Mouse (Mus musculus): ENCODE results near the gene Ppp2r3a. TPM values are rescaled to one million over a fixed set of nuclear protein-coding genes. Genes with fewer than 3 reads are reported as not detected.

The Ppp2r3a gene
- polyA plus RNA-seq, 1 experiment from 2014 or later: 20.2 TPM

DNA sequence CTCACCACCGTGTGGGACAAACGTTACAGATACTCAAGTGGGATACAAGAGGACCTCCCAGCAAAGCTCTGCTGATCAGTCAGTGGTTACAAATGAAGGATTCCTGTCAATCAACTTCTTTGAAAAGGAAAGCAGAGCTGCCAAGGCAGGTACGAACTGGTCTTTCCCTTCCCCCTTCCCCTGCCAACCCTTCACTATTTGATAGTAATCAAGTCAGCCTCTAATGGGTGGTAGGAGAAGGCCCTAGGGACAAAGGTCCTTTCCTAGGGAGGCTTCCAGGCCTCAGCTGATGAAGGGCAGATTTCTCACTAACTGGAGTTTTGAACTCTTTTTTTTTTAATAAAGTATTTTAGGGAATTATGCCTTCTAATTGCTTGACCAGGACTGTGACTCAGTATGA lies 11.2 kb upstream of the Ppp2r3a start:
- no peaks in the 10 kb centered on the region for H3K9me3 ChIP-seq (ENCODE audit: control insufficient read depth, low read depth, low read length)
- no peak overlapping the region for H3K4me2 ChIP-seq (replicated peaks; ENCODE audit: low read depth, low read length)
- H3K9ac ChIP-seq (replicated peaks; ENCODE audit: low read depth, low read length): no peak overlapping the region
- H3K4me3 ChIP-seq (ENCODE audit: low read depth, low read length): no peak overlapping the region
- H3K27me3 ChIP-seq (ENCODE audit: control insufficient read depth, insufficient read depth, low read length): no peaks in the 10 kb centered on the region
- 0 out of 2 replicates have a peak, but pooled peaks cover 7% of the 10 kb centered on the region for H3K4me1 ChIP-seq (ENCODE audit: control insufficient read depth, insufficient read depth, low read length)
- ATAC-seq (ENCODE audit: insufficient number of reproducible peaks, insufficient read depth, low FRiP score, low read depth): no peak
- no peaks in the 10 kb centered on the region for H3K36me3 ChIP-seq (ENCODE audit: control insufficient read depth, insufficient read depth, low read length)
- WGBS: 84% methylated on average over 3 of the region's 3 CpGs
- no peak overlapping the region for H3K27ac ChIP-seq (ENCODE audit: low read length)

DNA sequence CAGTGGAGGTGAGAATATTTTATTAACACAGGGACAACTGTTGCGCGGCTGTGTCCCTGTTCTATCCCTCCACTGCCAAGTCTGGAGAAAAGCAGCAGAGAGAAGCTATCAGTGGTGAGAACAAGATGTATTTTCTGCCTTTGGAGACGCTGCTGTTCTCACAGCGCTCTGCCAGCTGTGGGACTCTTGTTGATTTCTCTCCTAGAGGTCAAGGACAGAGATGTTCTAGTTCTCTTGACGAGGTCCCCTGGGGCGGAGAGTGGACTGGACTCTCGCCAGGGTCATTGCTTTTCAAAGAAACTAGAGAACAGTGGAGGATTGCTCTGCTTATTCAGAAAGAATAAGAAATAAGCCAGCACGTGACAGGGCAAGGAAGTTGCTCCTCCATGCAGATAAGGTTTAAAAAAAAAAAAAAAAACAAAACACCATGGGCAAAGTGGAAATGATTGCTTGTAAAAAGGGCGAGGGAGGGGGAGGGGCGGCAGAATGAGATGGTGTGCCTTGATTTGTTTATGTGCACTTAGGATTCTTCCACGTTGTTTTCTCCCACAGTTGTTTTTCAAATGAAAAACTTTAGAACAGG lies 10.5 kb upstream of the Ppp2r3a start:
- no peak for ATAC-seq (ENCODE audit: insufficient number of reproducible peaks, insufficient read depth, low FRiP score, low read depth)
- Histone ChIP-seq H3K4me1 (ENCODE audit: control insufficient read depth, insufficient read depth, low read length) (0 out of 2 replicates have a peak, but pooled peaks cover 7% of the 10 kb centered on the region), H3K4me2 (replicated peaks; ENCODE audit: low read depth, low read length) (no peak overlapping the region), H3K27me3 (ENCODE audit: control insufficient read depth, insufficient read depth, low read length) (no peaks in the 10 kb centered on the region), H3K36me3 (ENCODE audit: control insufficient read depth, insufficient read depth, low read length) (no peaks in the 10 kb centered on the region), H3K27ac (ENCODE audit: low read length) (no peak overlapping the region), H3K9ac (replicated peaks; ENCODE audit: low read depth, low read length) (no peak overlapping the region), H3K9me3 (ENCODE audit: control insufficient read depth, low read depth, low read length) (no peaks in the 10 kb centered on the region), H3K4me3 (ENCODE audit: low read depth, low read length) (no peak overlapping the region)
- WGBS: 51% methylated on average over 11 of the region's 11 CpGs

DNA sequence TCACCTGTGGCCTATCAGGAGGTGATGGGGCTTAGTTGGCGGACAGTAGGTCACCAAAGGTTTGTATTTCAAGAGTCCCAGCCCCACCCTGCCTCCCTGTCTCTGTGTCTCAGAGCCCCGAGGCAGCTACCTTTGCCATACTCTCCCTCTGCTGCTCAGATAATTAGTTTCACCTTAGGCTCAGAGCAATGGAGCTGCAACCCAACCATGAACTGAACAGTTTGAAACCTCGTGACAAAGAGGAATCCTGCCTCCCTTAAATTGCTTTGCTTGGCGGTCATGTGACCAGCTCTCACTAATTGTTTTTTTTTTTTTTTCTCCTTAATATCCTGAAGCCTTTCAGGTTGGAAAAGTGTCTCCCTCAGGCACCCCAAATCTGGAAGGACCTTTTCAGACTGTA lies 9.8 kb upstream of the Ppp2r3a start:
- Histone ChIP-seq H3K9me3 (ENCODE audit: control insufficient read depth, low read depth, low read length) (no peaks in the 10 kb centered on the region), H3K27me3 (ENCODE audit: control insufficient read depth, insufficient read depth, low read length) (no peaks in the 10 kb centered on the region), H3K27ac (ENCODE audit: low read length) (no peak overlapping the region), H3K4me1 (ENCODE audit: control insufficient read depth, insufficient read depth, low read length) (0 out of 2 replicates have a peak, but pooled peaks cover 7% of the 10 kb centered on the region), H3K9ac (replicated peaks; ENCODE audit: low read depth, low read length) (no peak overlapping the region), H3K4me2 (replicated peaks; ENCODE audit: low read depth, low read length) (no peak overlapping the region), H3K36me3 (ENCODE audit: control insufficient read depth, insufficient read depth, low read length) (no peaks in the 10 kb centered on the region), H3K4me3 (ENCODE audit: low read depth, low read length) (no peak overlapping the region)
- WGBS: 70% methylated on average over 4 of the region's 4 CpGs
- no peak for ATAC-seq (ENCODE audit: insufficient number of reproducible peaks, insufficient read depth, low FRiP score, low read depth)

DNA sequence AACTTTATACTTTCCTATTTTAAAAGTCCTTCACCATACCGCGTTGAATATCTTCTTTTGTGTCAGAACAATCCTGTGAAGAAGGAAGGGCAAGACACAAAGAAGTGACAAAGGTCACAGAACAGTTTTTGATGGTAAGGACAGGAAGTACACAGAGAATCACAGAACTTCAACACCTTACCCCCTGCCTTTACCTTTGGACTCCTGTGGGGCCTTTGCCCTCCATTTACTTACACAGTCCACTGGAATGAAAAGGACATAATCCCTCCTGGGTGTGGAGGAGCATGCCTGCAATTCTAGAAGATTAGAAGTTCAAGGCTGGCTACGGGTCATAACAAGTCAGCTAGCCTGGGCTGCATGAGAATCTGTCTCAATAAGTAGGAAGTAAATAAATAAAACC lies 1.5 kb upstream of the Ppp2r3a start:
- WGBS: 55% methylated on average over 3 of the region's 3 CpGs
- Histone ChIP-seq H3K4me3 (ENCODE audit: low read depth, low read length) (no peak overlapping the region), H3K27ac (ENCODE audit: low read length) (no peak overlapping the region), H3K36me3 (ENCODE audit: control insufficient read depth, insufficient read depth, low read length) (no peaks in the 10 kb centered on the region), H3K4me2 (replicated peaks; ENCODE audit: low read depth, low read length) (no peak overlapping the region), H3K9me3 (ENCODE audit: control insufficient read depth, low read depth, low read length) (no peaks in the 10 kb centered on the region), H3K4me1 (ENCODE audit: control insufficient read depth, insufficient read depth, low read length) (peaks cover 8% of the 10 kb centered on the region; the same call in 1 of the 2 replicates), H3K27me3 (ENCODE audit: control insufficient read depth, insufficient read depth, low read length) (no peaks in the 10 kb centered on the region), H3K9ac (replicated peaks; ENCODE audit: low read depth, low read length) (no peak overlapping the region)
- no peak for ATAC-seq (ENCODE audit: insufficient number of reproducible peaks, insufficient read depth, low FRiP score, low read depth)

DNA sequence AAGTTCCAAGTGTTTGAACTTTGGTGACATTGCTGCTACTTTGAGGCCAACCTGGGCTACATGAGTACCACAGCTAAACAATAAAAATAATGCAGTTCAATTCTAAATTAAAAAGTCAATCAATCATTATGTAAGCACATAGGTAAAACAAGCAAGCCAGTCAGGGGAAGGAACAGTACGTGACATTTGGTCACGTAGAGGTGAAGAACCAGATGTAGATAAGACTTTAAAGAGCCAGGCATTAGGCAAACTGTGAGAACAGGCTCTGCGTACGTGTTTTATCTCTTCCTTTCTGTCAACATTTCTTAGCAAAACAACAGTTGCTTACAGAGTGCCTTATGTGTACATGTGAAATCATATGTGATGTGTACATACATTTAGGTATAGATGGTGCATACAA lies 946 bp upstream of the Ppp2r3a start:
- H3K36me3 ChIP-seq (ENCODE audit: control insufficient read depth, insufficient read depth, low read length): no peaks in the 10 kb centered on the region
- no peaks in the 10 kb centered on the region for H3K27me3 ChIP-seq (ENCODE audit: control insufficient read depth, insufficient read depth, low read length)
- no peak overlapping the region for H3K4me3 ChIP-seq (ENCODE audit: low read depth, low read length)
- no peak overlapping the region for H3K9ac ChIP-seq (replicated peaks; ENCODE audit: low read depth, low read length)
- ATAC-seq (ENCODE audit: insufficient number of reproducible peaks, insufficient read depth, low FRiP score, low read depth): no peak
- no peaks in the 10 kb centered on the region for H3K9me3 ChIP-seq (ENCODE audit: control insufficient read depth, low read depth, low read length)
- peaks cover 8% of the 10 kb centered on the region; the same call in 1 of the 2 replicates for H3K4me1 ChIP-seq (ENCODE audit: control insufficient read depth, insufficient read depth, low read length)
- H3K27ac ChIP-seq (ENCODE audit: low read length): no peak overlapping the region
- no peak overlapping the region for H3K4me2 ChIP-seq (replicated peaks; ENCODE audit: low read depth, low read length)
- WGBS: 53% methylated on average over 4 of the region's 4 CpGs

DNA sequence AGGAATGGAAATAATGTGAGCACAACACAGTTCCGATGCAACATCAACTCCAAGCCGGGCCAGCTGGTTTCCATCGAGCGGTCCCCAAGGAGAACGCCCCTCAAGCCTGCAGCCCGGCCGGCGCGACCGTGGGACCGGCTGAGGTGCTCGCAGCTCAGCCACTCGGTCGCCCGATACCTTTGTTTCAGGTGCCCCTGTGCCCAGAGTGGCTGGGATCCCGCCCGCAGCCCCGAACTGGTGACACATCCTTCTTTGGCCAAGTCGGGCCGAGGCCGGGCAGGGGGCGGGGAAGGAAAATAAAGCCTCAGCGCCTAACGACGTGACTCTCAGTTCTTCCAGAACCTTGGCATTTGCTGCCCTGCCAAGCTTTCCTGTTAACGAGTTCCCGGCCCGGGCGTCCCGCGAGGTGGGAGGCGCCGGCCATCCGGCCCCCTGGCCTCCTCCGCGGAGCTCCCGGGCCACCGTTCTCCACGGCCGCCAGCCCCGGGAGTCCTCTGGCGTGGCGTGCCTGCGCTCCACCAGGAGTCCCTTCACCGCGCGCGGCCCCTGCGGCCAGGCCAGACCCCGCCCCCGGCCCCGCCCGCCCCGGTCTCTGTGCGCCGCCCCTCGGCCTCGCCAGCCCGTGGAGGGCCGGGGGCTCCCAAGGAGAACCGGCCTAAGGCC lies 483 bp downstream of the Ppp2r3a start:
- under 1% methylated on average over 56 of the region's 61 CpGs for WGBS

DNA sequence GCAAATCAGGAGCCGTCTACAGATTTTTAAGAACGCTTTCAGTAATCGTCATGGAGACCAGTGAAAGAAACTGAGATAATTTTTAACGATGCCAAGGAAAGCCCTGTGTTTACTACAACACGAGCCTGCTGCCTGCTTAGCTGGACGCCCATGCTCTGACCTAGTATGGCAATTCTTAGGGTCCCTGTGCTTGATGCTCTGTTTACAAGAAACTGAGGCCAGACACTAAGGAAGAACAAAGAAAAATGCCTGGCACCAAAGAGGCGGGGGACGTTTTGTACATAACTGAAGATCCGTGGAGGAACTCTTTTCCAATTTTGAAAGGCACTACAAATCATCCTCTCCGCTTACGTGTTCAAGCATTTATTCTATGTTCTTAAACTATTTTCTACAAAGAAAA lies 1.1 kb downstream of the Ppp2r3a start:
- Histone ChIP-seq H3K27me3 (ENCODE audit: control insufficient read depth, insufficient read depth, low read length) (no peaks in the 10 kb centered on the region), H3K36me3 (ENCODE audit: control insufficient read depth, insufficient read depth, low read length) (no peaks in the 10 kb centered on the region), H3K9ac (replicated peaks; ENCODE audit: low read depth, low read length) (peak overlapping the region; percentile 66), H3K9me3 (ENCODE audit: control insufficient read depth, low read depth, low read length) (no peaks in the 10 kb centered on the region), H3K27ac (ENCODE audit: low read length) (peak overlapping the region; percentile 98), H3K4me1 (ENCODE audit: control insufficient read depth, insufficient read depth, low read length) (peaks cover 8% of the 10 kb centered on the region; the same call in 1 of the 2 replicates), H3K4me3 (ENCODE audit: low read depth, low read length) (peak overlapping the region; percentile 77), H3K4me2 (replicated peaks; ENCODE audit: low read depth, low read length) (peak overlapping the region; percentile 67)
- no peak for ATAC-seq (ENCODE audit: insufficient number of reproducible peaks, insufficient read depth, low FRiP score, low read depth)
- 3% methylated on average over 11 of the region's 11 CpGs for WGBS

More for the DNA sequence above, 483 bp downstream of the Ppp2r3a start:
- peaks cover 8% of the 10 kb centered on the region; the same call in 1 of the 2 replicates for H3K4me1 ChIP-seq (ENCODE audit: control insufficient read depth, insufficient read depth, low read length)
- H3K36me3 ChIP-seq (ENCODE audit: control insufficient read depth, insufficient read depth, low read length): no peaks in the 10 kb centered on the region
- H3K9ac ChIP-seq (replicated peaks; ENCODE audit: low read depth, low read length): peak overlapping the region; percentile 66
- peak overlapping the region; percentile 67 for H3K4me2 ChIP-seq (replicated peaks; ENCODE audit: low read depth, low read length)
- peak overlapping the region; percentile 77 for H3K4me3 ChIP-seq (ENCODE audit: low read depth, low read length)
- no peaks in the 10 kb centered on the region for H3K27me3 ChIP-seq (ENCODE audit: control insufficient read depth, insufficient read depth, low read length)
- no peaks in the 10 kb centered on the region for H3K9me3 ChIP-seq (ENCODE audit: control insufficient read depth, low read depth, low read length)
- H3K27ac ChIP-seq (ENCODE audit: low read length): peak overlapping the region; percentile 98
- peak; percentile 93 for ATAC-seq (ENCODE audit: insufficient number of reproducible peaks, insufficient read depth, low FRiP score, low read depth)

DNA sequence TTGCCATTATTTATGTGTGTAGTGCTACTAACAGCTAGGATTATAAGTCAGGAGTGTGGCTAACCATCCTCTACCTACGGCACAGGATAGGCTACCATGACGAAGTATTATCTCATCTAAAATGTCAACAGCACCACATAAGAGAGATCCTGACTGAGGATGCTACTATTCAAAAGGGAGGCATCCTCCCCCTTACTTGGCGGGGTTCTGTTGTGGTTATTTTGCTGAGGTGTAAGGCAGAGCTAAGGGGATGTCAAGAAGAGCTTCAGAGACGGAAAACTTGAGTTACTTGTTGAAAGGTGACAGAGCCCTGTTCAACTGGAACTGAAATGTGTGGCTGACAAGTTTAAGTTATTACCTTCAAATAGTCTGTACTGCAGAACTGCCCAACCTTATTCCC lies 2.0 kb downstream of the Ppp2r3a start:
- 62% methylated on average over 4 of the region's 4 CpGs for WGBS
- no peak overlapping the region for H3K27ac ChIP-seq (ENCODE audit: low read length)

More for the DNA sequence above, 2.0 kb downstream of the Ppp2r3a start:
- ATAC-seq (ENCODE audit: insufficient number of reproducible peaks, insufficient read depth, low FRiP score, low read depth): no peak
- Histone ChIP-seq H3K36me3 (ENCODE audit: control insufficient read depth, insufficient read depth, low read length) (no peaks in the 10 kb centered on the region), H3K4me3 (ENCODE audit: low read depth, low read length) (no peak overlapping the region), H3K9me3 (ENCODE audit: control insufficient read depth, low read depth, low read length) (no peaks in the 10 kb centered on the region), H3K27me3 (ENCODE audit: control insufficient read depth, insufficient read depth, low read length) (no peaks in the 10 kb centered on the region), H3K4me1 (ENCODE audit: control insufficient read depth, insufficient read depth, low read length) (peaks cover 8% of the 10 kb centered on the region; the same call in 1 of the 2 replicates), H3K4me2 (replicated peaks; ENCODE audit: low read depth, low read length) (peak overlapping the region; percentile 67), H3K9ac (replicated peaks; ENCODE audit: low read depth, low read length) (no peak overlapping the region)

Data from stomach, embryonic 14.5 days (tissue).